Mouse (Mus musculus) midbrain, embryonic 15.5 days (tissue): ENCODE data around the gene Hist1h4k. TPM values are rescaled to one million over a fixed set of nuclear protein-coding genes. Genes with fewer than 3 reads are reported as not detected.
"Not testable (repeated sequence)": the region's sequence is repeated elsewhere in the genome, so short reads cannot be mapped to it uniquely, and the experiment has no call there.

Experiments used
- ATAC-seq: fragments of 200-750 bp; cut with Nextera tagmentation; replicated peaks from 2 replicates; pipeline ENCODE4 v1.8.0; 2017; ENCODE audit warnings: moderate TSS enrichment
- H3K27ac ChIP-seq: fragments of 300-500 bp; sonication (generic); 2 replicates; pipeline ENCODE4 v1.5.1; 2015; ENCODE audit warnings: mild to moderate bottlenecking, inconsistent platforms
- H3K27me3 ChIP-seq: fragments of 300-500 bp; sonication (generic); replicated peaks from 2 replicates; pipeline ENCODE4 v1.6.1; 2015; ENCODE audit warnings: inconsistent platforms
- H3K36me3 ChIP-seq: fragments of 300-500 bp; sonication (generic); replicated peaks from 2 replicates; pipeline ENCODE4 v1.6.1; 2015; ENCODE audit warnings: inconsistent platforms
- H3K4me1 ChIP-seq: fragments of 300-500 bp; sonication (generic); 2 replicates; pipeline ENCODE4 v1.6.1; 2015; ENCODE audit warnings: inconsistent platforms
- H3K4me2 ChIP-seq: fragments of 300-500 bp; sonication (generic); 2 replicates; pipeline ENCODE4 v1.6.1; 2015; ENCODE audit warnings: inconsistent platforms, mild to moderate bottlenecking, moderate library complexity
- H3K4me3 ChIP-seq: fragments of 300-500 bp; sonication (generic); 2 replicates; pipeline ENCODE4 v1.5.1; 2015; ENCODE audit warnings: mild to moderate bottlenecking, inconsistent platforms
- H3K9ac ChIP-seq: fragments of 300-500 bp; sonication (generic); 2 replicates; pipeline ENCODE4 v1.6.1; 2015; ENCODE audit warnings: mild to moderate bottlenecking, inconsistent platforms
- H3K9me3 ChIP-seq: fragments of 300-500 bp; sonication (generic); 2 replicates; pipeline ENCODE4 v1.6.1; 2016; ENCODE audit warnings: inconsistent platforms
- WGBS: fragments of 180-500 bp; shearing (Covaris S2); methylation state at CpG from one replicate; pipeline ENCODE4 v1.1.7; 2015; ENCODE audit warnings: mixed read lengths; 5-methylcytosine and 5-hydroxymethylcytosine counted together
- polyA plus RNA-seq: library from polyadenylated mRNA; unstranded; fragments of >200 nt; fragmentation: Nextera tagmentation; extraction: Ambion mirVana; gene quantifications from 2 replicates; pipeline ENCODE4 v1.2.1, GENCODE M21; 2015

Gene Hist1h4k
- polyA plus RNA-seq, 1 experiment from 2014 or later = 4.2 TPM

- Histone ChIP-seq H3K4me2 (no peak overlapping the region), H3K36me3 (no peaks in the 10 kb centered on the region), H3K9ac (no peak overlapping the region), H3K4me3 (no peak overlapping the region), H3K9me3 (no peaks in the 10 kb centered on the region), H3K27me3 (no peaks in the 10 kb centered on the region), H3K27ac (0 out of 2 replicates have a peak overlapping the region, but pooled peaks have one; percentile 12), H3K4me1 (peaks cover 26% of the 10 kb centered on the region)
- ATAC-seq = no peak
- WGBS = 46% methylated on average over 3 of the region's 3 CpGs
Measured at GRCm38 (mm10) chr13:21752356-21752755, 2.1 kb upstream of the Hist1h4k start.

GRCm38 (mm10) chr13:21751827-21752226 lies 1.5 kb upstream of the Hist1h4k start:
- no peaks in the 10 kb centered on the region for H3K27me3 ChIP-seq
- H3K4me3 ChIP-seq = no peak overlapping the region
- no peaks in the 10 kb centered on the region for H3K36me3 ChIP-seq
- H3K27ac ChIP-seq = no peak overlapping the region
- no peaks in the 10 kb centered on the region for H3K9me3 ChIP-seq
- no peak overlapping the region for H3K9ac ChIP-seq
- no peak for ATAC-seq
- peaks cover 26% of the 10 kb centered on the region for H3K4me1 ChIP-seq
- H3K4me2 ChIP-seq = no peak overlapping the region
- WGBS = 78% methylated on average over 3 of the region's 3 CpGs

DNA sequence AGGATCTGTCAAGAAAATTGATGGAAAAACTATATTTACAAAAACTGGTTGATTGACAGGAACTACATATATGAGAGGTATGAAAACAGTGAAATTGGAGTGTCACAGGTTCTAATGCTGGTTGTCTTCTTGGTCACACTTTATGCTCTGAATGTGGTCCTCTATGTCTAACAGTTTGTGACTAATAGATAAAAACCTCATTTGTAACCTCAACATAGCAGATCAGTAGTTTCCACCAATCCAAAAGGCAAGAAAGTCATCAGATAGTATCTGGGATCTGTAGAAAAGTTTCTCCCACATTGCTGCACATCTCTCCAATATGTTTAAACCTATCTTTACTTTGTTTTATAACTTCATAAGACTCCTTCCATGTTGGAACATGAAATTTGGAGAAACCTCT lies 1.1 kb upstream of the Hist1h4k start:
- ATAC-seq = no peak
- Histone ChIP-seq H3K36me3 (no peaks in the 10 kb centered on the region), H3K4me2 (no peak overlapping the region), H3K27ac (no peak overlapping the region), H3K9ac (no peak overlapping the region), H3K27me3 (no peaks in the 10 kb centered on the region), H3K4me3 (no peak overlapping the region), H3K9me3 (no peaks in the 10 kb centered on the region), H3K4me1 (peaks cover 26% of the 10 kb centered on the region)

DNA sequence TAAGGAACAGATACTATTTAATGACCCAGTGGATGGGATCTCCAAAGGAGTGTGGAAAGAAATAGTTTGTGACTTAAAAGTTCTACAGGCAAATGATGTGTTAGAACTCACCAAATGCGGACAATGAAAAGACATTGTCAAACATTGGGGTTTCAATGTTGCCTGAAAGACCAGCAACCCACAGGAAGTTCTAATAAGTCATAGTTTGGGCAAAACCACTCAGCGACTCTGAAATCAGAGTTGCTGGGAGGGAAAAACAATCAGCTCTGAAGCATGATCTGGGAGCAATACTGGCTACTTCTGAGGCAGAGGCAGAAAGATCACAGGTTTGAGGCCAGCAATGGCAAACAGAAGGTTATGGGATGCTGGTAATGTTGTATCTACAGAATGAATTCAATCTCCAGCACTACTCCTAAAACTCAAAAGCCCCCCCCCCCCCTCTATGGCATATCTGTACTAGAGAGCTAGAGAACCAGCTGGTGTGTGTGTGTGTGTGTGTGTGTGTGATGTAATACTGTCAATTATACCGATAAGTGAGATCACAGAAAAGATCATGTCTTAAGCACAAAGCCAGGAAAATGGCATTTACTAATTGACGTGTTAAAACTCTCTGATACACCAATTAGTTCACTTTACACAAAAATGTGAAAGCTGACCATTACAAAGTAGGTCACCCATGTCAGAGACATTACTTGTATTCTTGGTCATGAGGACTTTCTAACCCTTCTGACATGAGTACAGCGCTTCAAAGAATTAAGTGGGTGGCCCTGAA lies 732 bp downstream of the Hist1h4k start:
- H3K9me3 ChIP-seq = no peaks in the 10 kb centered on the region
- no peaks in the 10 kb centered on the region for H3K27me3 ChIP-seq
- peaks cover 21% of the 10 kb centered on the region for H3K4me1 ChIP-seq
- H3K36me3 ChIP-seq = no peaks in the 10 kb centered on the region
- peak overlapping the region; percentile 68 for H3K4me2 ChIP-seq
- H3K27ac ChIP-seq = peak overlapping the region; percentile 90
- peak overlapping the region; percentile 45 for H3K9ac ChIP-seq
- 4% methylated on average over 5 of the region's 5 CpGs for WGBS
- peak overlapping the region; percentile 49 for H3K4me3 ChIP-seq
- no peak for ATAC-seq

DNA sequence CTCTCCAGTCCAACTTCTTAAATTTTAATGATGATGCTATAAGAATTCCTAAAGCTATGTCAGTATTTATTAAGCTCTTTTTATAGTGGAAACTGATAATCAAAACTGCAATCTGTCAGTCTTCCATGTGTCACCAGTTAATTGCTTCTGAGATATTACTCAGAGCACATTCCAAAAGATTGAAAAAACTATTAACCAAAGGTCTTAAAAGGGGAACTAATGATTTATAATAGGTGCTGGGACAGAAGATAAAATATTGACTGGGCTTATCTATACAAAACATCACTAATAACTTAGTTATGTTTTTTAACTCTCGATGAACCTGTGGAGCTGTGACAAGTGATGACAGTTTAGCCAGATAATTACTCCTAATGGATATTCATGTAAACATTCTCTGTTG lies 5.3 kb downstream of the Hist1h4k start:
- H3K4me3 ChIP-seq = no peak overlapping the region
- ATAC-seq = no peak
- H3K27me3 ChIP-seq = no peaks in the 10 kb centered on the region
- WGBS = 95% methylated on average over 1 of the region's 1 CpGs
- H3K9me3 ChIP-seq = no peaks in the 10 kb centered on the region
- no peak overlapping the region for H3K27ac ChIP-seq
- no peak overlapping the region for H3K9ac ChIP-seq
- H3K4me1 ChIP-seq = peaks cover 12% of the 10 kb centered on the region
- H3K36me3 ChIP-seq = no peaks in the 10 kb centered on the region
- H3K4me2 ChIP-seq = no peak overlapping the region

GRCm38 (mm10) chr13:21734906-21735767 lies 15.2 kb downstream of the Hist1h4k start, which contains the start of gene Hist1h4j:
Gene Hist1h4j (plus strand): TSS chr13:21735064.
- H3K4me2 ChIP-seq = peak within 1 kb of the TSS; percentile 79
- H3K4me3 ChIP-seq = peak within 1 kb of the TSS; percentile 49
- H3K9me3 ChIP-seq, H3K36me3 ChIP-seq, H3K27me3 ChIP-seq: not testable (repeated sequence)
- under 1% methylated on average over 50 of the region's 56 CpGs for WGBS
- peak within 1 kb of the TSS; percentile 98 for H3K27ac ChIP-seq
- peak; percentile 91 for ATAC-seq
- H3K4me1 ChIP-seq = peaks cover 12% of the 10 kb centered on the region
- H3K9ac ChIP-seq = peak within 1 kb of the TSS; percentile 57

GRCm38 (mm10) chr13:21734010-21734905 lies 16.0 kb downstream of the Hist1h4k start:
- Histone ChIP-seq H3K27ac (peak overlapping the region; percentile 98), H3K4me3 (peak overlapping the region; percentile 49), H3K4me1 (peaks cover 12% of the 10 kb centered on the region), H3K36me3 (no peaks in the 10 kb centered on the region), H3K9ac (peak overlapping the region; percentile 57), H3K4me2 (peak overlapping the region; percentile 79), H3K27me3 (no peaks in the 10 kb centered on the region), H3K9me3 (no peaks in the 10 kb centered on the region)
- peak; percentile 87 for ATAC-seq
- WGBS = under 1% methylated on average over 21 of the region's 21 CpGs

DNA sequence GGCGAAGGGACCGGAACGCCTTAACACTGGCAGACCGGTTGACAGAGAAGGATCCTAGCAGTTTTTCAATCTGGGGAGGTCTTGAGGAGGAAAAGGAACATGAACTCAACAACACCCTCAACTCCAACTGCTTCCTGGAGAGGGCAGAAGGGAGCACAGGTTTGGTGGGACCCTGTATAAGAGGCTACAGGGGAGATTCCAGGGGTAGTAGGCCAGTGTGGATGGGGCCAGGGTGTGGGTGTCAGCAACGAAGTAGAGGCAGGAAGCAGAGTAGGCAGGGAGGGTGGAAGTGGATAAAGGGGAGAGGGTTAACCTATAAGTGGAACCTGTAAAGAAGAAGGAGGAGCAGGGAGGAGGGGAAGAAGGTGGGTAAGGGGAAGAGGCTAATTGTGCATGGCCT lies 16.8 kb downstream of the Hist1h4k start:
- Histone ChIP-seq H3K4me2 (peak overlapping the region; percentile 79; the same call in 1 of the 2 replicates), H3K4me3 (no peak overlapping the region), H3K36me3 (no peaks in the 10 kb centered on the region), H3K27ac (peak overlapping the region; percentile 98), H3K27me3 (no peaks in the 10 kb centered on the region), H3K9ac (no peak overlapping the region), H3K4me1 (peaks cover 12% of the 10 kb centered on the region), H3K9me3 (no peaks in the 10 kb centered on the region)
- peak; percentile 32 for ATAC-seq
- WGBS = 56% methylated on average over 5 of the region's 5 CpGs

DNA sequence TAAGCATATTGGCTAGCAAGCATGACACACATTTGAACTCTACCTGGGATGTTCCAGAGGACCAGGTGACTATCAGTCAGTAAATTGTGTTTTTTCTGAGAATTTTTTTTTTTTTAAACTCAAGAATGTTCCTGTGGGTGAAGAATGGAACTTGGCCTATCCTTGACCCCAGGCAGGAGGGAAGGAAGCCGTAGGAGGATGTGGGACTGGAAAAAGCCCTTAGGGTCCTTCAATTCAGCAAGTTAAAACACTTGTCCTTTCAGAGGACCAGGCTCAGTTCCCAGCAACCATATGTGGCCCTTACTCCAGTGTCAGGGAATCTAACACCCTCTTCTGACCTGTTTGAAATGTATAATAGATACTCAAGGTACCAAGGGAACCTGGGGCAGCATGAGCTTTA lies 20.8 kb downstream of the Hist1h4k start:
- Histone ChIP-seq H3K9ac (no peak overlapping the region), H3K4me3 (no peak overlapping the region), H3K27ac (no peak overlapping the region), H3K27me3 (no peaks in the 10 kb centered on the region), H3K9me3 (no peaks in the 10 kb centered on the region), H3K4me1 (peaks cover 8% of the 10 kb centered on the region; the same call in 1 of the 2 replicates), H3K4me2 (no peak overlapping the region), H3K36me3 (no peaks in the 10 kb centered on the region)
- 84% methylated on average over 1 of the region's 1 CpGs for WGBS
- ATAC-seq = no peak

- ATAC-seq = peak; percentile 63; the same call in 1 of the 2 replicates
- H3K4me3 ChIP-seq = no peak overlapping the region
- no peaks in the 10 kb centered on the region for H3K27me3 ChIP-seq
- H3K9ac ChIP-seq = no peak overlapping the region
- H3K4me2 ChIP-seq = no peak overlapping the region
- 21% methylated on average over 11 of the region's 11 CpGs for WGBS
- H3K27ac ChIP-seq = peak overlapping the region; percentile 48; the same call in 1 of the 2 replicates
- no peaks in the 10 kb centered on the region for H3K9me3 ChIP-seq
- no peaks in the 10 kb centered on the region for H3K36me3 ChIP-seq
- peaks cover 8% of the 10 kb centered on the region; the same call in 1 of the 2 replicates for H3K4me1 ChIP-seq
Measured at GRCm38 (mm10) chr13:21727948-21728572, 22.2 kb downstream of the Hist1h4k start.

DNA sequence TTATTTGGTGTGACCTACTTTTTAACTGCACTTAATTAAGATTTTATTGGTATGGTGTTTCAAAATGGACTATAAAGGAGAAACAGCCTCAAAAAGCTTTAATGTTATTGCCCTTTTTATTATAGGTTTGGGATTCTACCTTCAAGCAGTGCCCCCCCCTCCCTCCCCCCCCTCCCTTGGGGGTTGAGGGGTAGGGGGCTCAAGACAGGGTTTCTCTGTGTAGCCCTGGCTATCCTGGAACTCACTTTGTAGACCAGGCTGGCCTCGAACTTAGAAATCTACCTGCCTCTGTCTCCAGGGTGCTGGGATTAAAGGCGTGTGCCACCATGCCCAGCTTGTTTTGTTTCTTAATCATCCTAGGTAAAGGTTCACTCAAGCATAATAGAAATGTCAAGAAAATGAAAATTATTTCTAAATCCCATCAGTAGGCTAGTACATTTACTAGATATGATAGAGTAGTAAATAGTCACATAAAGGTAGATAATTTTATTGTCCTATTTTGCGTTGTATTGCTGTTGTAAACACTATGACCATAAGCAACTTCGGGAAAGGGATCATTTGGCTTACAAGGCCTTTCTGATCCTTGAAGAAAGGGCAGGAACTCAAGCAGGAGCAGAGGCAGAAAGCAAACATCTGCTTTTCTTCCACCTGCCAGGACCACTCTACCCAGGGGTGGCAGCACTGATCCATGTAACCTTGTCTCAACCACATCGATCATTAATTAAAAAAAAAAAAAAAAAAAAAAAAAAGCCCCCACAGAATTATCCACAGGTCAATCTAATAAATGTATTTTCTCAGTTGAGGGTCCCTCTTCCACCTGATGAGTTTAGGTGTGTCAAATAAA lies 27.1 kb downstream of the Hist1h4k start:
- Histone ChIP-seq H3K27me3 (no peaks in the 10 kb centered on the region), H3K9ac (no peak overlapping the region), H3K4me2 (0 out of 2 replicates have a peak overlapping the region, but pooled peaks have one; percentile 69), H3K36me3 (no peaks in the 10 kb centered on the region), H3K4me1 (peaks cover 27% of the 10 kb centered on the region), H3K27ac (no peak overlapping the region), H3K9me3 (no peaks in the 10 kb centered on the region), H3K4me3 (no peak overlapping the region)
- ATAC-seq = no peak
- 31% methylated on average over 5 of the region's 5 CpGs for WGBS
